Mouse (Mus musculus) stomach, embryonic 15.5 days (tissue): ENCODE measurements around the gene Magel2. TPM values are rescaled to one million over a fixed set of nuclear protein-coding genes. Genes with fewer than 3 reads are reported as not detected.

ENCODE experiments used
- ATAC-seq: fragments of 200-750 bp; cut with Nextera tagmentation; 2 replicates; pipeline ENCODE4 v1.8.0; 2017; ENCODE audit warnings: low read depth, moderate number of reproducible peaks, moderate TSS enrichment; ENCODE audit not compliant: insufficient read depth, low FRiP score
- H3K27ac ChIP-seq: fragments of 300-500 bp; sonication (generic); 2 replicates; pipeline ENCODE4 v1.5.1; 2015; ENCODE audit warnings: mild to moderate bottlenecking, inconsistent platforms
- H3K27me3 ChIP-seq: fragments of 300-500 bp; sonication (generic); replicated peaks from 2 replicates; pipeline ENCODE4 v1.6.1; 2015; ENCODE audit warnings: inconsistent platforms
- H3K36me3 ChIP-seq: fragments of 300-500 bp; sonication (generic); 2 replicates; pipeline ENCODE4 v1.6.1; 2015; ENCODE audit warnings: inconsistent platforms
- H3K4me1 ChIP-seq: fragments of 300-500 bp; sonication (generic); 2 replicates; pipeline ENCODE4 v1.6.1; 2015; ENCODE audit warnings: inconsistent platforms
- H3K4me2 ChIP-seq: fragments of 300-500 bp; sonication (generic); 2 replicates; pipeline ENCODE4 v1.6.1; 2015; ENCODE audit warnings: mild to moderate bottlenecking, inconsistent platforms
- H3K4me3 ChIP-seq: fragments of 300-500 bp; sonication (generic); replicated peaks from 2 replicates; pipeline ENCODE4 v1.5.1; 2015; ENCODE audit warnings: inconsistent platforms
- H3K9ac ChIP-seq: fragments of 300-500 bp; sonication (generic); 2 replicates; pipeline ENCODE4 v1.6.1; 2015; ENCODE audit warnings: inconsistent platforms
- H3K9me3 ChIP-seq: fragments of 300-500 bp; sonication (generic); 2 replicates; pipeline ENCODE4 v1.6.1; 2016; ENCODE audit warnings: inconsistent platforms
- WGBS: fragments of 180-500 bp; shearing (Covaris S2); methylation state at CpG from one replicate; pipeline ENCODE4 v1.1.7; 2015; 5-methylcytosine and 5-hydroxymethylcytosine counted together
- polyA plus RNA-seq: library from polyadenylated mRNA; unstranded; fragments of >200 nt; fragmentation: Nextera tagmentation; extraction: Ambion mirVana; gene quantifications from 2 replicates; pipeline ENCODE4 v1.2.1, GENCODE M21; 2015

The Magel2 gene
- 1.1 and 1.4 TPM in 2 replicates for polyA plus RNA-seq

DNA sequence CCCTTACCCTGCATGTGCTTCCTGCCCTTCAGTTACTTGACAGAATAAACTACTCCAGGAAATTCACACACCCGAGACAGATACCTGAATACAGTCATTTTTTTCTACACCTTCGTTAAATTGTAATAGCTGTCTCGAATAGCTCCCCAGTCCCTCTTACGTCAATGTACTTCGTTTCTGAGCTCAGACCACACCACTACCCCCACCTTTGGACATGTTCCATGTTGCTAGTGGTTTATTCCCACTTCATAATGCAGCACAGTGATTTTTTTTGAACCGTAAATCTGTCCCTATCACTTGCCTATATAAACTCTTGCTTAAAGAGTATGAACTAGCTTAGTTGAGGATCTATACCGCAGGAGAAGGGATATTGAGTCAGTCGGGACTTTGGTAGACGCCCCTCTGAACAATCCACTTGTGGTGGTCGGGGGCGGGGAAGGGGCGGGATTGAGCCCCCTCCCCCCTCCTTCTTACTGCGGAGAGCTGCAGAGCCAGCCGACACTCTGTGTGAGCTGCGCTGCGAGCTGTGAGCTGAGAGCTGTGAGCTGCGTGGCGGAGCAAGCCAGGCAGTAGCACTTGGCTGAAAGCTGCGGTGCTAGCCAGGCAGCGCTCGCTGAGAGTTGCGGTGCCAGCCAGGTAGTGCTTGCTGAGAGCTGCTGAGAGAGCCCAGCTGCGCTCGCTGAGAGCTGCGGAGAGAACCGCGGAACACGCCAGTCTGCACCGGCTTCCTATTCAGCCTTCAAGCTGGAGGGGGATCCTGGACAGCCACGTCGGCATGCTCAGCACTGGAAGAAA is at the start of gene Magel2:
TSS of gene Magel2 (plus strand) at position 501 of the 795 bp plus-strand sequence.
- no peaks in the 10 kb centered on the region for H3K36me3 ChIP-seq
- H3K4me2 ChIP-seq: peak within 1 kb of the TSS; percentile 60
- 0 out of 2 replicates have a peak within 1 kb of the TSS, but pooled peaks have one; percentile 37 for H3K9ac ChIP-seq
- no peak within 1 kb of the TSS for H3K27ac ChIP-seq
- ATAC-seq: peak; percentile 83
- H3K4me1 ChIP-seq: no peaks in the 10 kb centered on the region
- H3K9me3 ChIP-seq: no peaks in the 10 kb centered on the region
- WGBS: 19% methylated on average over 31 of the region's 31 CpGs
- H3K4me3 ChIP-seq: peak within 1 kb of the TSS; percentile 50
- no peaks in the 10 kb centered on the region for H3K27me3 ChIP-seq

GRCm38 (mm10) chr7:62345411-62345810 is 31.4 kb upstream of the Magel2 start:
- no peak overlapping the region for H3K9ac ChIP-seq
- no peaks in the 10 kb centered on the region for H3K36me3 ChIP-seq
- H3K4me1 ChIP-seq: 0 out of 2 replicates have a peak, but pooled peaks cover 6% of the 10 kb centered on the region
- no peak for ATAC-seq
- H3K4me2 ChIP-seq: no peak overlapping the region
- no peak overlapping the region for H3K4me3 ChIP-seq
- H3K27me3 ChIP-seq: no peaks in the 10 kb centered on the region
- 26% methylated on average over 1 of the region's 1 CpGs for WGBS
- H3K9me3 ChIP-seq: no peaks in the 10 kb centered on the region
- no peak overlapping the region for H3K27ac ChIP-seq

GRCm38 (mm10) chr7:62346269-62346668 is 30.5 kb upstream of the Magel2 start, which contains the start of gene Ndn:
Gene Ndn (plus strand): TSS chr7:62346569.
- Histone ChIP-seq H3K4me1 (0 out of 2 replicates have a peak, but pooled peaks cover 6% of the 10 kb centered on the region), H3K9me3 (no peaks in the 10 kb centered on the region), H3K36me3 (no peaks in the 10 kb centered on the region), H3K4me3 (no peak within 1 kb of the TSS), H3K9ac (no peak within 1 kb of the TSS), H3K4me2 (no peak within 1 kb of the TSS), H3K27ac (no peak within 1 kb of the TSS), H3K27me3 (no peaks in the 10 kb centered on the region)
- 54% methylated on average over 1 of the region's 1 CpGs for WGBS
- ATAC-seq: no peak

GRCm38 (mm10) chr7:62348106-62348803 is 28.6 kb upstream of the Magel2 start:
- peak overlapping the region; percentile 13; the same call in 1 of the 2 replicates for H3K9ac ChIP-seq
- H3K9me3 ChIP-seq: no peaks in the 10 kb centered on the region
- H3K27ac ChIP-seq: peak overlapping the region; percentile 11; the same call in 1 of the 2 replicates
- 12% methylated on average over 42 of the region's 42 CpGs for WGBS
- H3K4me2 ChIP-seq: peak overlapping the region; percentile 57
- H3K4me3 ChIP-seq: peak overlapping the region; percentile 47
- H3K36me3 ChIP-seq: no peaks in the 10 kb centered on the region
- H3K27me3 ChIP-seq: no peaks in the 10 kb centered on the region
- 0 out of 2 replicates have a peak, but pooled peaks cover 6% of the 10 kb centered on the region for H3K4me1 ChIP-seq
- peak; percentile 91 for ATAC-seq

DNA sequence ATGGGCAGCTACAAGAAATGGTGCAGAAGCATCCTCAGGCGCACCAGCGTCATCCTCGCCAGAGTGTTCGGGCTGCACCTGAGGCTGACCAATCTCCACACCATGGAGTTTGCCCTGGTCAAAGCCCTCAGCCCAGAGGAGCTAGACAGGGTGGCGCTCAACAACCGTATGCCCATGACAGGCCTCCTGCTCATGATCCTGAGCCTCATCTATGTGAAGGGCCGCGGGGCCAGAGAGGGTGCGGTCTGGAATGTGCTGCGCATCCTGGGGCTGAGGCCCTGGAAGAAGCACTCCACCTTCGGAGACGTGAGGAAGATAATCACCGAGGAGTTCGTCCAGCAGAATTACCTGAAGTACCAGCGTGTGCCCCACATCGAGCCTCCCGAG is 28.0 kb upstream of the Magel2 start:
- peak overlapping the region; percentile 13; the same call in 1 of the 2 replicates for H3K9ac ChIP-seq
- H3K4me1 ChIP-seq: 0 out of 2 replicates have a peak, but pooled peaks cover 6% of the 10 kb centered on the region
- no peaks in the 10 kb centered on the region for H3K9me3 ChIP-seq
- WGBS: 33% methylated on average over 17 of the region's 17 CpGs
- peak overlapping the region; percentile 57 for H3K4me2 ChIP-seq
- no peak overlapping the region for H3K27ac ChIP-seq
- H3K27me3 ChIP-seq: no peaks in the 10 kb centered on the region
- peak overlapping the region; percentile 47 for H3K4me3 ChIP-seq
- ATAC-seq: peak; percentile 32; the same call in 1 of the 2 replicates
- H3K36me3 ChIP-seq: no peaks in the 10 kb centered on the region

- Histone ChIP-seq H3K27me3 (no peaks in the 10 kb centered on the region), H3K4me2 (no peak overlapping the region), H3K36me3 (no peaks in the 10 kb centered on the region), H3K27ac (no peak overlapping the region), H3K4me1 (0 out of 2 replicates have a peak, but pooled peaks cover 6% of the 10 kb centered on the region), H3K4me3 (no peak overlapping the region), H3K9me3 (no peaks in the 10 kb centered on the region), H3K9ac (no peak overlapping the region)
- ATAC-seq: no peak
- WGBS: 48% methylated on average over 8 of the region's 8 CpGs
Measured at GRCm38 (mm10) chr7:62351266-62351665, 25.5 kb upstream of the Magel2 start.

GRCm38 (mm10) chr7:62365039-62365636 is 11.7 kb upstream of the Magel2 start:
- Histone ChIP-seq H3K4me2 (no peak overlapping the region), H3K27ac (no peak overlapping the region), H3K9me3 (no peaks in the 10 kb centered on the region), H3K36me3 (no peaks in the 10 kb centered on the region), H3K4me3 (no peak overlapping the region), H3K4me1 (no peaks in the 10 kb centered on the region), H3K27me3 (no peaks in the 10 kb centered on the region), H3K9ac (no peak overlapping the region)
- no peak for ATAC-seq
- 60% methylated on average over 7 of the region's 7 CpGs for WGBS

GRCm38 (mm10) chr7:62366730-62367129 is 10.1 kb upstream of the Magel2 start:
- H3K4me1 ChIP-seq: no peaks in the 10 kb centered on the region
- no peak overlapping the region for H3K9ac ChIP-seq
- no peaks in the 10 kb centered on the region for H3K36me3 ChIP-seq
- no peak overlapping the region for H3K4me3 ChIP-seq
- H3K27me3 ChIP-seq: no peaks in the 10 kb centered on the region
- H3K27ac ChIP-seq: no peak overlapping the region
- no peak overlapping the region for H3K4me2 ChIP-seq
- no peaks in the 10 kb centered on the region for H3K9me3 ChIP-seq
- ATAC-seq: no peak
- WGBS: 79% methylated on average over 8 of the region's 8 CpGs

DNA sequence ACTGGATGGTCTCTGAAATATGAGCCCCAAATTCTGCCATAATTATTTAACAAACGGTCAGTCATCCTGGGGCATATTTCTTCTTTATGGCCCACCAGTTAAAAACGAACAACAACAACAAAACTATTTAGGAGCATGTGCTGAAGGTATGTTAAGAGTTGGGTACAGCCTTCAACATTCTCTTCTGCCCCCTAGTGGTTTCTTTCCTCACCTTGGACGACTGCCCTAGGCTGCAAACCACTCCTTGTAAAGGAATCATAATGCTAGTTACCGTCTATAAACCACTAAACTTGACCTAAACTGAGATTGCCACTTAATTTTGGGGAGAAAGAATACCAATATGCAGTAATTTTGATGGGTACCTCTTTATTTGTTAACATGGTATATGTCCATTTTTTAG is 1.2 kb upstream of the Magel2 start:
- no peak overlapping the region for H3K4me2 ChIP-seq
- no peaks in the 10 kb centered on the region for H3K36me3 ChIP-seq
- H3K4me1 ChIP-seq: no peaks in the 10 kb centered on the region
- 29% methylated on average over 4 of the region's 4 CpGs for WGBS
- no peaks in the 10 kb centered on the region for H3K27me3 ChIP-seq
- H3K9me3 ChIP-seq: no peaks in the 10 kb centered on the region
- no peak overlapping the region for H3K9ac ChIP-seq
- H3K27ac ChIP-seq: no peak overlapping the region
- H3K4me3 ChIP-seq: no peak overlapping the region
- no peak for ATAC-seq

DNA sequence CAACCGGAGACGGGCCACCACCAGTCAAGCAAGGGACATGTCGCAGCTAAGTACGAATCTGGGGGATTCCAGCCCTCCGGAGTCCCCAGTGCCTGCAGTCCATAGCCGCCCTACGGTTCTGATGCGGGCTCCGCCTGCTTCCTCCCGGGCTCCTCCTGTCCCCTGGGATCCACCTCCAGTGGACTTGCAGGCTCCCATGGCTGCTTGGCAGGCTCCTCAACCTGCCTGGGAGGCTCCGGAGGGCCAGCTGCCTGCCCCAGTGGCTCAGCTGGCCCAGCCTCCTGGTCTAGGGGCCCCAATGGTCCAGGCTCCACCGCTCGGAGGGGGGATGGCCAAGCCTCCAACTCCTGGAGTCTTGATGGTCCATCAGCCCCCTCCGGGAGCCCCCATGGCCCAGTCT is 503 bp downstream of the Magel2 start:
- H3K4me1 ChIP-seq: no peaks in the 10 kb centered on the region
- 15% methylated on average over 14 of the region's 14 CpGs for WGBS
- H3K36me3 ChIP-seq: no peaks in the 10 kb centered on the region
- ATAC-seq: peak; percentile 54
- H3K27ac ChIP-seq: no peak overlapping the region
- H3K9me3 ChIP-seq: no peaks in the 10 kb centered on the region
- peak overlapping the region; percentile 50 for H3K4me3 ChIP-seq
- 0 out of 2 replicates have a peak overlapping the region, but pooled peaks have one; percentile 37 for H3K9ac ChIP-seq
- peak overlapping the region; percentile 60 for H3K4me2 ChIP-seq
- H3K27me3 ChIP-seq: no peaks in the 10 kb centered on the region

GRCm38 (mm10) chr7:62378529-62378928 is 1.7 kb downstream of the Magel2 start:
- no peaks in the 10 kb centered on the region for H3K9me3 ChIP-seq
- ATAC-seq: no peak
- H3K27me3 ChIP-seq: no peaks in the 10 kb centered on the region
- H3K9ac ChIP-seq: no peak overlapping the region
- 89% methylated on average over 9 of the region's 9 CpGs for WGBS
- H3K36me3 ChIP-seq: no peaks in the 10 kb centered on the region
- H3K4me1 ChIP-seq: no peaks in the 10 kb centered on the region
- no peak overlapping the region for H3K4me2 ChIP-seq
- no peak overlapping the region for H3K4me3 ChIP-seq
- H3K27ac ChIP-seq: no peak overlapping the region
